ENCODE assay signal across 30 mouse cellular contexts in genomic region chr9:108912308-108912707, GRCm38 (mm10). TPM values are rescaled to one million over a fixed set of nuclear protein-coding genes. Genes with fewer than 3 reads are reported as not detected.
A peak's percentile ranks its signal among the peaks of the same experiment; 100 is the strongest.
DNase-seq lines count a peak whose midpoint lies in the region; ATAC-seq lines count a peak whose summit lies in the region.
"Had no signal": no experiment of that assay in that cellular context is flagged by ENCODE, and none has a peak within 500 bp of the region (broad histone marks: within the 10 kb centered on the region; RNA-seq: fewer than 3 reads in every experiment).

No protein-coding gene starts in this region.

- no peak overlapping the region for H3K9ac ChIP-seq in kidney, embryonic 14.5 days (ENCODE audit: low read depth, low read length)
- H3K9ac ChIP-seq in liver, embryonic 12.5 days, result no peak overlapping the region
- H3K9ac ChIP-seq: embryonic facial prominence, embryonic 13.5 days; forebrain, embryonic 13.5 days; heart, embryonic 13.5 days; hindbrain, embryonic 14.5 days had no signal

- 70% methylated on average over 6 of the region's 6 CpGs for WGBS in kidney, embryonic 14.5 days
- WGBS in liver, embryonic 12.5 days (ENCODE audit: insufficient replicate concordance), result 74% methylated on average over 6 of the region's 6 CpGs

- H3K36me3 ChIP-seq in kidney, embryonic 14.5 days (ENCODE audit: control insufficient read depth, insufficient read depth, low read length), result no peaks in the 10 kb centered on the region
- no peaks in the 10 kb centered on the region for H3K36me3 ChIP-seq in liver, embryonic 12.5 days
- H3K36me3 ChIP-seq: embryonic facial prominence, embryonic 10.5 days; embryonic facial prominence, embryonic 13.5 days; forebrain, embryonic 10.5 days; heart, embryonic 10.5 days; heart, embryonic 13.5 days had no signal

- H3K27me3 ChIP-seq in kidney, embryonic 14.5 days (ENCODE audit: control insufficient read depth, insufficient read depth, low read length), result no peaks in the 10 kb centered on the region
- H3K27me3 ChIP-seq in liver, embryonic 12.5 days (replicated peaks), result no peaks in the 10 kb centered on the region; the same call in 1 of the 2 replicates
- H3K27me3 ChIP-seq: embryonic facial prominence, embryonic 13.5 days; forebrain, embryonic 13.5 days; heart, embryonic 13.5 days had no signal

- H3K27ac ChIP-seq in kidney, embryonic 14.5 days (ENCODE audit: low read depth, low read length), result no peak overlapping the region
- H3K27ac ChIP-seq in liver, embryonic 12.5 days, result no peak overlapping the region
- H3K27ac ChIP-seq: embryonic facial prominence, embryonic 10.5 days; embryonic facial prominence, embryonic 13.5 days; forebrain, embryonic 10.5 days; forebrain, embryonic 13.5 days; heart, adult 2 months; heart, embryonic 10.5 days; heart, embryonic 13.5 days; hindbrain, embryonic 14.5 days had no signal

- no peak overlapping the region for H3K4me3 ChIP-seq in kidney, embryonic 14.5 days (ENCODE audit: low read length)
- no peak overlapping the region for H3K4me3 ChIP-seq in liver, embryonic 12.5 days
- H3K4me3 ChIP-seq: embryonic facial prominence, embryonic 10.5 days; embryonic facial prominence, embryonic 13.5 days; erythroblast, embryonic 14.5 days; forebrain, embryonic 10.5 days; forebrain, embryonic 13.5 days; heart, adult 2 months; heart, embryonic 10.5 days; heart, embryonic 13.5 days had no signal

- no peaks in the 10 kb centered on the region for H3K9me3 ChIP-seq in kidney, embryonic 14.5 days (ENCODE audit: control insufficient read depth, low read length)
- no peaks in the 10 kb centered on the region for H3K9me3 ChIP-seq in liver, embryonic 12.5 days (replicated peaks)
- H3K9me3 ChIP-seq: embryonic facial prominence, embryonic 10.5 days; embryonic facial prominence, embryonic 13.5 days; forebrain, embryonic 10.5 days; forebrain, embryonic 13.5 days; heart, embryonic 10.5 days; heart, embryonic 13.5 days had no signal

- no peak overlapping the region for H3K4me2 ChIP-seq in kidney, embryonic 14.5 days (replicated peaks; ENCODE audit: low read depth, low read length)
- H3K4me2 ChIP-seq in liver, embryonic 12.5 days, result no peak overlapping the region
- H3K4me2 ChIP-seq: embryonic facial prominence, embryonic 13.5 days; forebrain, embryonic 13.5 days; heart, embryonic 13.5 days; hindbrain, embryonic 14.5 days had no signal

- no peak for ATAC-seq in kidney, embryonic 14.5 days (ENCODE audit: low FRiP score, low TSS enrichment)
- 0 out of 2 replicates have a peak, but pooled peaks have one; percentile 10 for ATAC-seq in liver, embryonic 12.5 days
- ATAC-seq: activated CD4-positive, CD25-positive, alpha-beta regulatory T cell, adult 4 months; forebrain, embryonic 13.5 days; forebrain, embryonic 16.5 days had no signal

- no peaks in the 10 kb centered on the region for H3K4me1 ChIP-seq in kidney, embryonic 14.5 days (ENCODE audit: control insufficient read depth, insufficient read depth, low read length)
- H3K4me1 ChIP-seq in liver, embryonic 12.5 days, result no peaks in the 10 kb centered on the region
- H3K4me1 ChIP-seq: embryonic facial prominence, embryonic 13.5 days; heart, embryonic 13.5 days had no signal

- DNase-seq in embryo, embryonic 10 days (ENCODE audit: low spot score), result peak; percentile 35
- no peak for DNase-seq in embryo, embryonic 11 days
- DNase-seq in kidney, postnatal 10 days, result peak; percentile 51
- DNase-seq in liver, result no peak
- DNase-seq in adrenal gland, postnatal 10 days, result no peak
- DNase-seq: adrenal gland, adult 8-10 months; adrenal gland, postnatal 36 days; cerebellum, adult 18-20 months; cerebellum, adult 9-10 months; cerebellum, postnatal 14 days; gastrocnemius, postnatal 10 days; gastrocnemius, postnatal 36 days; heart, adult 2 months; heart, postnatal 14 days; heart, postnatal 4 days had no signal

RNA-seq across cellular contexts. Expression of gene Tmem89, which starts 2.1 kb away (rescaled TPM):
- polyA plus RNA-seq in kidney, embryonic 14.5 days (2014; fragmentation: Nextera tagmentation; extraction: Ambion mirVana), result not detected in 2 replicates
- polyA plus RNA-seq in liver, embryonic 12.5 days (2016; fragmentation: Nextera tagmentation; extraction: Ambion mirVana), result not detected in 2 replicates
- not detected for total RNA-seq in adrenal gland, postnatal 10 days (2021)
- total RNA-seq: adrenal gland, postnatal 36 days; gastrocnemius, adult 18-20 months; gastrocnemius, postnatal 10 days; gastrocnemius, postnatal 36 days; granulocyte monocyte progenitor cell, adult 5-6 weeks; heart, adult 2 months; heart, postnatal 4 days had no signal
- polyA plus RNA-seq: activated CD4-positive, CD25-positive, alpha-beta regulatory T cell, adult 4 months; embryonic facial prominence, embryonic 10.5 days; embryonic facial prominence, embryonic 13.5 days; erythroblast, embryonic 14.5 days; forebrain, embryonic 10.5 days; forebrain, embryonic 13.5 days; forebrain, embryonic 16.5 days; heart, embryonic 10.5 days; heart, embryonic 13.5 days; heart, embryonic 16.5 days had no signal

RNA-seq across cellular contexts. Expression of gene Uqcrc1, which starts 24.1 kb away (rescaled TPM):
- polyA plus RNA-seq in kidney, embryonic 14.5 days (2014; fragmentation: Nextera tagmentation; extraction: Ambion mirVana), result 482 and 520 TPM in 2 replicates
- polyA plus RNA-seq in liver, embryonic 12.5 days (2016; fragmentation: Nextera tagmentation; extraction: Ambion mirVana), result 384 and 405 TPM in 2 replicates
- total RNA-seq in adrenal gland, postnatal 10 days (2021), result 1,000 to 10,000 TPM; 1,423 to 1,562 TPM

RNA-seq across cellular contexts. Expression of gene Col7a1, which starts 41.1 kb away (rescaled TPM):
- 3.5 and 5.4 TPM in 2 replicates for polyA plus RNA-seq in kidney, embryonic 14.5 days (2014; fragmentation: Nextera tagmentation; extraction: Ambion mirVana)
- 0.31 and 0.68 TPM in 2 replicates for polyA plus RNA-seq in liver, embryonic 12.5 days (2016; fragmentation: Nextera tagmentation; extraction: Ambion mirVana)
- total RNA-seq in adrenal gland, postnatal 10 days (2021), result 1 to 10 TPM; 3.7 TPM
- polyA plus RNA-seq: activated CD4-positive, CD25-positive, alpha-beta regulatory T cell, adult 4 months had no signal

RNA-seq across cellular contexts. Expression of gene Slc26a6, which starts 59.2 kb away (rescaled TPM):
- polyA plus RNA-seq in kidney, embryonic 14.5 days (2014; fragmentation: Nextera tagmentation; extraction: Ambion mirVana), result 8.6 and 14.5 TPM in 2 replicates
- polyA plus RNA-seq in liver, embryonic 12.5 days (2016; fragmentation: Nextera tagmentation; extraction: Ambion mirVana), result 6.9 and 9.0 TPM in 2 replicates
- 10 to 100 TPM in 1 of 2 experiments, 1 to 10 TPM in 1; 9.8 to 13.8 TPM for total RNA-seq in adrenal gland, postnatal 10 days (2021)

Comparison
In these comparisons a context has a peak if more than half of its experiments do, and no peak if none do; other contexts are left out.
1. DNase-seq: peak in embryo, embryonic 10 days (single experiment) and kidney, postnatal 10 days (single experiment); none in embryo, embryonic 11 days (single experiment), liver (single experiment) and adrenal gland, postnatal 10 days (single experiment).